Mouse (Mus musculus): ENCODE results near the gene Mxd4.

The Mxd4 gene

DNA sequence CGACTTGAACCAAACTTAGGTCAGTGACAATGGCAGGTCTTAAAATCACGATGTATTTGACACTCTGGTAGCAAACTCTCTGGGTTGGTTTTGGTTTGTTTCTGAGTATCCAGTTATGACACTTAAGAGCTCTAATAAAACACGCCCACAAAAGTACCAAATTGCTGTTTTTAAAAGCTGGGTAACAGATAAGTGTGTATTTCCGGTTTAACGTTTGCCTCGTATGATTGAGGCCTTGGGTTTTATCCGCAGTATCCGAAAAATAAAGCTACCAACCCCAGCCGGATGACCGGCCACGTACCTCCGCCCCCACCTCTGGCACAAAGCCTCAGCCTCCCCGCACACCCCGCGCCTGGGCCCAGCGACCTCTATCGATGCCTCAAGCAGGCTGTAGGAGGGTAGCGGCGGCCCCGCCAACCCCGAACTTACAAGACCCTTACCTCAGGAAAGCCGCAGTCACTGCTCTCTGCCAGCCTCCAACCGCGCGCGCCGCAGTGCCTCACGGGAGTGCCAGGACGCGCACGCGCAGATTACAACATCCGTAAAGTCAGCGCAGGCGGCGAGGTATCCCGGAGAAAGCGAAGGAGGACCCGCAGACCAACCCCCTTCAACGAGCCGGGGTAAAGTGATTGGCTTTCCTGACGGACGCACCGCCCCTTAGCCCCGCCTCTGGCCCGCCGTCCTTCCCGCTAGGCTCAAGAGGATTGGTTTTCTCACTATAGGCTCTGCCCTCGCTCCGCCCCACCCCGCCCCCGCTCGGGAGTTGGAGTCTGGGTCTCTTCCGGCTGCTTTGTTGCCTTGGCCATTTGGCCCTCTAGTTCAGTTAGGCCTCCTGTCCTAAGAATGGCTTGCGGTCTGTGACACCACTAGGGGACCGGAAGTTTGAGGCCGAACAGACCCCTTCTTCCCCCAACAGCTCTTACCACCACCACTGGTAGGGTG lies 18.3 kb downstream of the Mxd4 start, which contains the start of the genes Poln and Haus3:
Gene Poln (minus strand): TSS at position 499 of the 942 bp plus-strand sequence.
Gene Haus3 (minus strand): TSS at position 578 of the 942 bp plus-strand sequence.
- peak; percentile 97 to 99 for DNase-seq

DNA sequence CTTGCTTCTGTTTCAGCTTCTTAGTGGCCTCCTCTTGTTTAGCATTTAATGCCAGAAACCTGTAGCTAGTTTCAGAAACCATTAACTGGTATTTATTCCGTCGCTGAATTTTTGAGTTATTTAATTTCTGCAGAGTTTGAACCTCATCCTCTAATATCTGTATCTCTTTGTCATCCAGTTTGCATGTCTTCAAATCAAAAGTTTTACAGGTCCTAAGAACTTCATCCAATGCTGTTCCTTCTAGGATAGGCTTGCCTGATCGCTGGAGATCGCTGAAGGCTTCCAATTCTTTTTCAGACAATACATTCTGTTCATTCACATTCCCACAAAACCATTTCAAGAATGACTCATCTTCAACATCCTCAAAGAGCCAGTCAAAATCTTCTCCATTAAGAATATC lies 19.7 kb downstream of the Mxd4 start:
- DNase-seq: no peak

DNA sequence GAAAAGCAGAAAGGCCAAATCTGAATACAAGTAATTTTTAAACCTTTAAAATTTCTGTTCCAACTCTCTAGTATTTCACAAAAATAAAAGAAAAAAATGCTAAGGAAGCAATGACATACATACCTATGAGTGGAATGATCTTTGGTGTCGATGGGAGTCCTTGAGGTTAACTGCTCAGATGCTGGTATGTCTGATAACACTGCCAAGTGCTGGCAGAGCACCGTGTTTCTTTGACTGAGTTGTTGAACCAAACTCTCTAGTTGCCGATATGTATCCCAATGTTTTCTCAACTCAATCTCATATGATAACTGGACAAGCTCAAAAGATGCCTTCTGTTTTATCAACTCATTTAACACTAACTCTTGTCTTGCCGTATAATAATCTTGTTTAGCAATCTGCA lies 21.7 kb downstream of the Mxd4 start:
- DNase-seq: no peak

DNA sequence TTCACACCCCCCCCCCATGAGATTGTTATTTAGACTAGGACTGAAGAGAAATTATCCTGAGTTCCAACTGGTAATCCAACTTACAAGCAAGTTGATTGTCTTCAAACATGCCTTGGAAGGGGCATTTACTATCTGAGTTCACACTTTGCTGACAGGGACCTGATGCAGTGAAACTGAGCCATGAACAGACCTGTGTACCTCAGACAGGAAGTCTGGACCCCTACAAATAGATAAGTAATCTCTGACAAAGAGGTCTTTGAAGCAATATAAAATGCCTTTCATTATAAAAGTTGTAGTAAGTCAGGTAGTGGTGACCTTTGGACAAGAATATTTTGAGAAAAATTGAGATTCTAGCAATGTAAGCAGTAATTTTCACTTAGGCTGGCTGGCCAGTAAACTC lies 39.0 kb downstream of the Mxd4 start:
- no peak for DNase-seq

DNA sequence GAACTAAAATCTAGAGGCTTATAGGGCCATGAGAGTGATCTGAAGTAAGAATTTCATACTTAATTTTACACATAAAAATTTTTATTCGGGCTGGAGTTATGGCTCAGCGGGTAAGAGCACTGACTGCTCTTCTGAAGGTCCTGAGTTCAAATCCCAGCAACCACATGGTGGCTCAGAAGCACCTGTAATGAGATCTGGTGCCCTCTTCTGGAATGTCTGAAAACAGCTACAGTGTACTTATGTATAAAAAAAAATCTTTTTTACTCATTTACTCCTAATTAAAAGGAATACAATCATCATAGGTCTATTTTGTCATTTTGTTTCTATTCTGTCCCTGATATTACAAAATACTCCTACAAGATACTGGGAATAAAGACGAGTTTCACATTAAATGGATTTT lies 40.0 kb downstream of the Mxd4 start:
- DNase-seq: no peak

DNA sequence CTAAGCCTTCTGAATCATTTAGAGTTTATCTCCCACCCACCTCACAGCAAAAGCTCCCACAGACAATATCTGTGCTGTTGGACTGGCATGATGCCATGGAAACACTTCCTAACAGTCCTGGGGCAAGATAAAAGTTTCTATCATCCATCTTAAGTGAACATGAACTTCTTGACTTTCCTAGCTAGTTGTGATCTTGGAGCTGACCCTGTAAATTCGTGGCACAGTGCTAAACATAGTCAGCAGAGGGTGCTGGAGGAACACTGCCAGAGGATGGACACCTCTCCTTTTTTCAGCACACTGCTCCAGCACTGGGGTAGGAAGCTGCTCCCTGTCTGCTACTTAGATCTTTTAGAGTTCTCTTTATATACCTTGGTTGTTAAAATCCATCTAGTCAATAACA lies 47.8 kb downstream of the Mxd4 start:
- peak; percentile 60 for DNase-seq

DNA sequence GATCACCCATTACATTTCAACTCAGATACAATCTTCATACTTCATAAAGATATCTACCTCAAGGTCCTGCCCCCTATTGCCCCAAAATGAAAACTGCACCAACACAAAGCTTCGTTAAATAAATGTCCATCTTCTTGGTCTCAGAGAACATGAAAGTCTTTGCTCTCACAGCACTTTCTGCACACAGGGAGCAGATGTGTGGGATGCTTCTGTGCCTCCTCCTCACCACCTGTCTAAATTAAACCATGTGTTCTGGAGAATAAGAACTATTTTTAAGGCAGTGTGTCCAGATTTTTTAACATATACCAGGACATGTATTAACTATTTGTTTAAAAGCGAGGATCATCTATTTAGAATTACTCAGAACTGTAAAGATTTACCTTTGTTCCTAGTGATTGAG lies 54.8 kb downstream of the Mxd4 start:
- no peak for DNase-seq

DNA sequence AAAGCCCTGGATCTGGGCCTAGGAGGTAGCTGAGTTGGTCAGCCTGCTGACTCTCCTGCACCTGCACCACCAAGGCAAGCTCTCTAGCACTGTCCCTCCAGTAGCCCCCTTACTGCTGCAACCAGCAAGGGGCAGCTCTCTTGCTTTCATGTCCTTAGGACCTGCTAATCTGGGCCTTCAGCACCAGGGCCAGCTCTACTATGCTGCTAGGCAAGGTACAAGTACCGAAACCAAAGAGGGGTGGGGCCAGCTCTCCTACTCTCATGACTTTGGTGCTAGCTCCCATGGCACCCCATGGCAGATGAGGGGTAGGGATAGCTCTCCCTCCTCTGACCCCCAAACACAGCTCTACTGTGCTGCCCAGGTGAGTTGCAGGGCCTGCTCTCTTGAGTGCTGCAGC lies 63.4 kb downstream of the Mxd4 start:
- no peak for DNase-seq
